Mouse (Mus musculus) stomach, embryonic 15.5 days (tissue): ENCODE measurements around the gene Tor4a. TPM values are rescaled to one million over a fixed set of nuclear protein-coding genes. Genes with fewer than 3 reads are reported as not detected.

ENCODE experiments used
- ATAC-seq: fragments of 200-750 bp; cut with Nextera tagmentation; 2 replicates; pipeline ENCODE4 v1.8.0; 2017; ENCODE audit warnings: low read depth, moderate number of reproducible peaks, moderate TSS enrichment; ENCODE audit not compliant: insufficient read depth, low FRiP score
- H3K27ac ChIP-seq: fragments of 300-500 bp; sonication (generic); 2 replicates; pipeline ENCODE4 v1.5.1; 2015; ENCODE audit warnings: mild to moderate bottlenecking, inconsistent platforms
- H3K27me3 ChIP-seq: fragments of 300-500 bp; sonication (generic); replicated peaks from 2 replicates; pipeline ENCODE4 v1.6.1; 2015; ENCODE audit warnings: inconsistent platforms
- H3K36me3 ChIP-seq: fragments of 300-500 bp; sonication (generic); 2 replicates; pipeline ENCODE4 v1.6.1; 2015; ENCODE audit warnings: inconsistent platforms
- H3K4me1 ChIP-seq: fragments of 300-500 bp; sonication (generic); 2 replicates; pipeline ENCODE4 v1.6.1; 2015; ENCODE audit warnings: inconsistent platforms
- H3K4me2 ChIP-seq: fragments of 300-500 bp; sonication (generic); 2 replicates; pipeline ENCODE4 v1.6.1; 2015; ENCODE audit warnings: mild to moderate bottlenecking, inconsistent platforms
- H3K4me3 ChIP-seq: fragments of 300-500 bp; sonication (generic); replicated peaks from 2 replicates; pipeline ENCODE4 v1.5.1; 2015; ENCODE audit warnings: inconsistent platforms
- H3K9ac ChIP-seq: fragments of 300-500 bp; sonication (generic); 2 replicates; pipeline ENCODE4 v1.6.1; 2015; ENCODE audit warnings: inconsistent platforms
- H3K9me3 ChIP-seq: fragments of 300-500 bp; sonication (generic); 2 replicates; pipeline ENCODE4 v1.6.1; 2016; ENCODE audit warnings: inconsistent platforms
- WGBS: fragments of 180-500 bp; shearing (Covaris S2); methylation state at CpG from one replicate; pipeline ENCODE4 v1.1.7; 2015; 5-methylcytosine and 5-hydroxymethylcytosine counted together
- polyA plus RNA-seq: library from polyadenylated mRNA; unstranded; fragments of >200 nt; fragmentation: Nextera tagmentation; extraction: Ambion mirVana; gene quantifications from 2 replicates; pipeline ENCODE4 v1.2.1, GENCODE M21; 2015

Gene Tor4a
- polyA plus RNA-seq, 1 experiment from 2014 or later: 15.5 TPM

DNA sequence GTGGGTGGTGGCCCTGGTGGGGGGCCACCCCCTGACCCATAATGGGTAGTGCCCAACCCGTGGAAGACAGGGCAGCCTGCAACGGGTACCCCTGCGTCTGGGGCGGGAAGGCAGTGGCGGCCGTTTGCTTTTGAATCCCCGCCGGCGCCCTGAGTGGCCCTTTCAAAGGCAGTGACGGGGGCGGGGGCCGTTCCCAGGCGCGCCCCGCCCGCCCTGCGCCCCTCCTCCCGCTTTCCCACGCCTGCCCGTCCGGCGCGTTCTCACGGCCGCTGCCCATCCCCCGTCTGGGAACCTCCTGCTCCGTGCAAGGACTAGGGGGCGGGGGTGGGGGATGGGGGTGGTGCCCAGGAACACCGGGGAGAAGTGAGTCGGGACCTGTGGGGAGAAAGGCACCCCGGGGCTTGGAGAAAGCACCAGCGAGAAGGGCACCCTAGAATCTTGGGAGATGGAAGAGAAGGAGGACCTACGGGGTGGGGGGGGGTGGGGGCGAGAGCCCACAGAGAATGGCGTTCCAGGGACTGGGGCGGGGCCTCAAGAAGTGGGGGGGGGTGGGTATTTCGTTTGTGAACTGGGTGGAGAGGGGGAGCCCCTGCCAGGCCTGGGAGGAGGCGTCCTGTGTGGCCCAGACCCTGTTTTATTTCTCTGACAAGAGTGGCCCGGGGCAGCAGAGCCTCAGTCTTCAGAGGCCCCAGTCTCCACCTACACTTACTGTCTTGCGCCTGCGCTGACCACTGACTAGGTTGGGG, 28.6 kb downstream of the Tor4a start:
- ATAC-seq: peak; percentile 63
- Histone ChIP-seq H3K4me2 (peak overlapping the region; percentile 81), H3K4me1 (peaks cover 37% of the 10 kb centered on the region), H3K4me3 (peak overlapping the region; percentile 42), H3K27me3 (no peaks in the 10 kb centered on the region), H3K9ac (peak overlapping the region; percentile 26; the same call in 1 of the 2 replicates), H3K27ac (peak overlapping the region; percentile 72; the same call in 1 of the 2 replicates), H3K36me3 (no peaks in the 10 kb centered on the region), H3K9me3 (no peaks in the 10 kb centered on the region)
- WGBS: 2% methylated on average over 39 of the region's 41 CpGs

DNA sequence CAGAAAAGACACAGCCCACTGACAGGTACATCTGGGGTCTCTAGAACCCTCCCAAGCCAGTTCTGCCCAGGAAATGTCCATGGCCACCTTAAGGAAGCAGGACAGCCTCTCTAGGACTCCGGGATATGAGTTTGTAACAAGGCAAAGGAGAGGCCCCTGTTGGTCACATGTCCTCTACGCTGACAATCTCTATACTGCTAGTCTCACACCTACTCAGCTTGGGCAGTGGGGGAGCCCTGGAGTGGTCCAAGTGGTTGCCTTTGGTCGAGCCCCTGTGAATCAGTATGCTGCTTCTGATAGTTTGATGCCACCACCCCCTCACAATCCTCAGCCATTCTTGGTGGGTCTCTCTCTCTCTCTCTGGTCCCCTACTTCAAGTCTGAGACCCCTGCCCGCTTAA, 29.2 kb downstream of the Tor4a start:
- WGBS: 22% methylated on average over 4 of the region's 4 CpGs
- H3K4me1 ChIP-seq: peaks cover 37% of the 10 kb centered on the region
- no peaks in the 10 kb centered on the region for H3K9me3 ChIP-seq
- H3K36me3 ChIP-seq: no peaks in the 10 kb centered on the region
- H3K27ac ChIP-seq: peak overlapping the region; percentile 72; the same call in 1 of the 2 replicates
- H3K4me2 ChIP-seq: peak overlapping the region; percentile 81
- H3K4me3 ChIP-seq: peak overlapping the region; percentile 42
- no peak for ATAC-seq
- no peaks in the 10 kb centered on the region for H3K27me3 ChIP-seq
- H3K9ac ChIP-seq: peak overlapping the region; percentile 26; the same call in 1 of the 2 replicates

DNA sequence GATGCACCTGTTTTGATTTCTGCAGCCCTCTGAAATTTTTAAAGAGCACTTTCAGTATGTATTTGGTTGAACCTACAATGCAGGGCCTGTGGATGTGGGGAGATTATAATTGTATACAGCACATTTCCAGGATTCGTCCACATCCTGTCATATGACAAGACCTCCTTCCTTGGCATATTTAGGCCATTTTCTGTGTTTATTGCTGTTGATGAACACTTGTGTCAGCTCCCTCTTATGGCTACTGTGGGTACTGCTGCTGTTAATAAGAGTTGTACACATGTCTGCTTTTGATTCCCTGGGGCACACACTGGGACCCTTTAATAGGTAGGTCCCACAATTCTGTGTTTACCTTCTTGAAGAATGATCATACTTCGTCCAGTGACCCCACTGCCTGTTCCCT, 39.0 kb downstream of the Tor4a start:
- no peak overlapping the region for H3K27ac ChIP-seq
- no peaks in the 10 kb centered on the region for H3K36me3 ChIP-seq
- H3K4me1 ChIP-seq: no peaks in the 10 kb centered on the region
- 41% methylated on average over 2 of the region's 2 CpGs for WGBS
- no peak overlapping the region for H3K9ac ChIP-seq
- no peaks in the 10 kb centered on the region for H3K27me3 ChIP-seq
- no peak overlapping the region for H3K4me2 ChIP-seq
- no peak overlapping the region for H3K4me3 ChIP-seq
- H3K9me3 ChIP-seq: no peaks in the 10 kb centered on the region
- ATAC-seq: no peak

DNA sequence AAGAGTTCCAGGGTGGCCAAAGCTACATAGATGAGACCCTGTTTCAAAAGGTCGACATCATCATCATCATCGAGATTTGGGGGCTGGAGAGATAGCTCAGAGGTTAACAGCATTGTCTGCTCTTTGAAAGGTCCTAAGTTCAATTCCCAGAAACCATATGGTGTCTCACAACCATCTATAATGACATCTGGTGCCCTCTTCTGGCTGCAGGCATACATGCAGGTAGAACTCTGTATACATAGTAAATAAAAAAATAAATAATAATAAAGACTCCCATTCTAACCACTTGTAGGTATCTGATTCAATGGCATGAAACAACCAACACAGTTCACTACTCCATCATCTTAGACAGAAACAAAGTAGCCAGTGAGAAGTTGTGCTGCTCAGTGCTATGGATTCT, 39.7 kb downstream of the Tor4a start:
- H3K4me1 ChIP-seq: no peaks in the 10 kb centered on the region
- 50% methylated on average over 2 of the region's 2 CpGs for WGBS
- H3K36me3 ChIP-seq: no peaks in the 10 kb centered on the region
- no peak overlapping the region for H3K4me2 ChIP-seq
- H3K9ac ChIP-seq: no peak overlapping the region
- H3K27me3 ChIP-seq: no peaks in the 10 kb centered on the region
- no peak overlapping the region for H3K4me3 ChIP-seq
- H3K9me3 ChIP-seq: no peaks in the 10 kb centered on the region
- H3K27ac ChIP-seq: no peak overlapping the region
- ATAC-seq: no peak

DNA sequence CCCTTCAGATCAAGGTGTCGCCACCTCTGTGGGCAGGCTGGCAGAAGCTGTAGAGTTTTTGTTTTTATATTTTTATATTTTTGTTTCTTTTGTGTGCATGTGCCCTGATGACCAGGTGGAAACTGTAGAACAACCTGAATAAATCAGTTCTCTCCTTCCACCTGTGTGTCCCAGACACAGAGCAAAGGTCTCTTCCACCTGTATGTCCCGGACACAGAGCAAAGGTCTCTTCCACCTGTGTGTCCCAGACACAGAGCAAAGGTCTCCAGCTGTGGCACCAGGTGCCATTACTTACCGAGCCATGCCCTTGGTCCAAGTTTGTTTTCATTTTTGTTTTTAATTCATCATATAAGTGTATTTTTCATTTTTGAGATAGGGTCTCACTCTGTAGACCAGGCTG, 40.5 kb downstream of the Tor4a start:
- Histone ChIP-seq H3K36me3 (no peaks in the 10 kb centered on the region), H3K4me2 (no peak overlapping the region), H3K4me1 (no peaks in the 10 kb centered on the region), H3K27me3 (no peaks in the 10 kb centered on the region), H3K4me3 (no peak overlapping the region), H3K9me3 (no peaks in the 10 kb centered on the region), H3K27ac (no peak overlapping the region), H3K9ac (no peak overlapping the region)
- 80% methylated on average over 3 of the region's 3 CpGs for WGBS
- no peak for ATAC-seq

DNA sequence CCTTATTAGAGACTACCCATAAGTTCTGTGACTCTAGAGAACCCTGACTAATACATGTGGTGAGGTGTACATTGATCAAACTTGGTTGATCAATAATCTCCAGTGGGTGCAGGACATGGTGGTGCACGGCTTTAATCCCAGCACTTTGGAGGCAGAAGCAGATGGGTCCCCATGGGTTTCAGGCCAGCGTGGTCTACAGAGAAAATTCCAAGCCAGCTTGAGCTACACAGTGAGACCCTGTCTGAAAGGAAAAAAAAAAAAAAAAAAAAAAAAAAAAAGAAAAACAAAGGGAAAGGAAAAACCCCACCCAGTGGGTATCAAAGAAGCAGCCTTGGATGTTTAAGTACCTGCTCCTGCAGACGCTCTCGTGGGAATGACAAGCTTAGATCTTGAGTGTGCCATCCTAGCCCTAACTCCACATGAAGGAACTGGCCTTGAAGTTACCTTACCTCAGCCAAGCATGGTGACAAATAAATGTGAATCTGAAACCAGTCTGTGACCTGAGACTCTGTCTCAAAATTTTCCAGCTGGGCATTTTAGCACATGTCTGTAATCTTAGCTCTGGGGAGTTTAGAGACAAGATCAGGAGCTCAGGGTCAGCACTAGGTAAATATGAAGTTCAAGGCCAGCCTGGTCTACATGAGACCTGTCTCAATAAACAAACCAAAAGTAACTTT, 45.3 kb downstream of the Tor4a start:
- Histone ChIP-seq H3K9me3 (no peaks in the 10 kb centered on the region), H3K36me3 (no peaks in the 10 kb centered on the region), H3K4me1 (no peaks in the 10 kb centered on the region), H3K27ac (no peak overlapping the region), H3K27me3 (no peaks in the 10 kb centered on the region), H3K4me2 (no peak overlapping the region), H3K4me3 (no peak overlapping the region), H3K9ac (no peak overlapping the region)
- ATAC-seq: no peak
- 70% methylated on average over 4 of the region's 4 CpGs for WGBS

DNA sequence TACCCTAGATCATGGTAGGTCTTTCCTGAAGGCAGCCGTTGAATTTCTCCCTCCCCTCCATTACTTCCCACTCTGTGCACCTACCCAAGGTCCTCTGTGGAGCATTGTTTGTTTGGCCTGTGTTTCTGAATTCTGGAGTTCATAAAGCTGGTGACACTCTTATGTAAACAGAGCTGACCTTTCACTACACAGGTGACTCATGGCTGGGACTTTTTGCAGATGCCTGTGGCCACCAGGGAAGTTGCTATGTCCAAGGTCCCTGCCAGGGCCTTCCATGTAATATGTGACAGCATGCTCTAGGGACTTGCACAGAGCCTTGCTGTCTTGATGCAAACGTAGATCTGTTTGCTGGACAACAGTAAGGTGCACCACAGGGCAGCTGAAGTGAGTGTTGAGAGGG, 47.0 kb downstream of the Tor4a start:
- 54% methylated on average over 2 of the region's 2 CpGs for WGBS
- ATAC-seq: peak; percentile 20; the same call in 1 of the 2 replicates

DNA sequence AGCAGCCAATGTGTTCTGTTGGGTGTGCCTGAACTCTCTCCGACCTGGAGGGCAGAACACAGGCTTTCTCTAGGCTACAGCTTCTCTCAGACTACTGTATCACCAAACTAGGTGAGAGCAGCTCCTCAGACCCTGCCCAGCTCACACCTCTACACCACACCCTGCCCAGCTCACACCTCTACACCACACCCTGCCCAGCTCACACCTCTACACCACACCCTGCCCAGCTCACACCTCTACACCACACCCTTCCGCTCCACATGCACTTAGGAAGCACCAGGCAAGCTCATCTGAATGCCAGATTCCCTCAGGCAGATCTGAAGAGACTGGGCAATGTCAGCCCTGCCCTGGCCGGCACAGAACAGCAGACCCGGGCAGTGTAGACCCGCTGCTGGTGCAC, 48.8 kb downstream of the Tor4a start:
- Histone ChIP-seq H3K27me3 (no peaks in the 10 kb centered on the region), H3K9ac (no peak overlapping the region), H3K4me1 (no peaks in the 10 kb centered on the region), H3K27ac (no peak overlapping the region), H3K36me3 (no peaks in the 10 kb centered on the region), H3K4me3 (no peak overlapping the region), H3K9me3 (no peaks in the 10 kb centered on the region), H3K4me2 (no peak overlapping the region)
- ATAC-seq: no peak
- WGBS: 67% methylated on average over 5 of the region's 5 CpGs

More for the DNA sequence above, 47.0 kb downstream of the Tor4a start:
- H3K9ac ChIP-seq: no peak overlapping the region
- H3K36me3 ChIP-seq: no peaks in the 10 kb centered on the region
- H3K4me3 ChIP-seq: no peak overlapping the region
- H3K4me1 ChIP-seq: no peaks in the 10 kb centered on the region
- H3K4me2 ChIP-seq: no peak overlapping the region
- H3K27ac ChIP-seq: no peak overlapping the region
- no peaks in the 10 kb centered on the region for H3K9me3 ChIP-seq
- H3K27me3 ChIP-seq: no peaks in the 10 kb centered on the region

DNA sequence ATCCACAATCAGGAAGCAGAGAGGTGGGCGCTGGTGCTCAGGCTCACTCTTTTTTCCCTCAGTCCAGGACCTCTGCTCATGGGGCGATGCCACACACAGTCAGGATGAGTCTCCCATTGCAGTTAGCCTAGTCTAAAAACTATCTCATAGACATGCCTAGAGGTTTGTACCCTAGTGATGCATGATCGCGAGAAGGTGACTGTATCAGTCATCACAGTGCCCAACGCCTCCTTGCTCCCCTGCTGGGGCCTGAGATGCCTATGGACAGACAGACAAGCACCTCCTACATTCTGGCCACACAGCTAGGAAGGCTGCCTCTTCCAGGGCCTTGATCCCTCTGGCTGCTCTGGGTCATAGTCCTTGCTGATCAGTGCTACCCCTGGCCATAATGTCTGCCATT, 49.3 kb downstream of the Tor4a start:
- Histone ChIP-seq H3K36me3 (no peaks in the 10 kb centered on the region), H3K27me3 (no peaks in the 10 kb centered on the region), H3K4me1 (no peaks in the 10 kb centered on the region), H3K4me3 (no peak overlapping the region), H3K9ac (no peak overlapping the region), H3K9me3 (no peaks in the 10 kb centered on the region), H3K4me2 (no peak overlapping the region), H3K27ac (no peak overlapping the region)
- WGBS: 74% methylated on average over 5 of the region's 5 CpGs
- ATAC-seq: no peak

DNA sequence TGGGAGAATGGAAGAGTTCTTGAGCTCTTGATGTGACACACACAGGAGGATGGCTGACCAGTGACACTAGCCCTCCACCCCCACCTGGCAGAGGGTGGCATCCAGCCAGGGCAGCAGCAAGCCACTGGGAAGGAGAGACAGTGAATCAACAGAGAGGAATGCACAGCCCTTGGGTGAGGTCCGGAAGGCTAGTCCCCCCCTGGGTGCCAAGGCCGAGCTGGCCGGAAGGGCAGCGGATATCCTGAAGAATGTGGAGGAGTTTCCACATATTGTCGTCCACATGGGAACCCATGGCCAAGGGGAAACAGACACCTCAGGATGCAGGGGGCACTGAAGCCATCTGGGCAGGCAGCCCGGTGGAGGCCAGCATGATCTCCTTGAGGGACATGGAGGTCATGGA, 51.3 kb downstream of the Tor4a start:
- no peak overlapping the region for H3K27ac ChIP-seq
- H3K9ac ChIP-seq: no peak overlapping the region
- no peak overlapping the region for H3K4me2 ChIP-seq
- H3K36me3 ChIP-seq: no peaks in the 10 kb centered on the region
- 74% methylated on average over 6 of the region's 6 CpGs for WGBS
- no peaks in the 10 kb centered on the region for H3K4me1 ChIP-seq
- no peaks in the 10 kb centered on the region for H3K27me3 ChIP-seq
- H3K9me3 ChIP-seq: no peaks in the 10 kb centered on the region
- no peak overlapping the region for H3K4me3 ChIP-seq
- ATAC-seq: no peak
